Mouse (Mus musculus) liver, embryonic 11.5 days (tissue): ENCODE results near the gene Klf1. TPM values are rescaled to one million over a fixed set of nuclear protein-coding genes. Genes with fewer than 3 reads are reported as not detected.

Experiments used
- ATAC-seq: fragments of 200-750 bp; cut with Nextera tagmentation; replicated peaks from 2 replicates; pipeline ENCODE4 v1.8.0; 2017; ENCODE audit warnings: moderate number of reproducible peaks, mild to moderate bottlenecking, moderate TSS enrichment, moderate library complexity; ENCODE audit not compliant: low FRiP score
- DNase-seq: peaks from one replicate; pipeline ENCODE4 v3.0.0-alpha.2; 2017; ENCODE audit warnings: low spot score
- H3K27ac ChIP-seq: fragments of 300-500 bp; sonication (generic); 2 replicates; pipeline ENCODE4 v1.5.1; 2014; ENCODE audit warnings: mild to moderate bottlenecking, low read depth, low read length, control low read depth
- H3K27me3 ChIP-seq: fragments of 300-500 bp; sonication (generic); replicated peaks from 2 replicates; pipeline ENCODE4 v1.6.1; 2014; ENCODE audit warnings: low read length, mixed read lengths; ENCODE audit not compliant: control insufficient read depth, insufficient read depth
- H3K36me3 ChIP-seq: fragments of 300-500 bp; sonication (generic); 2 replicates; pipeline ENCODE4 v1.6.1; 2014; ENCODE audit warnings: mild to moderate bottlenecking, low read length, moderate library complexity, mixed read lengths; ENCODE audit not compliant: control insufficient read depth, insufficient read depth
- H3K4me1 ChIP-seq: fragments of 300-500 bp; sonication (generic); replicated peaks from 2 replicates; pipeline ENCODE4 v1.6.1; 2014; ENCODE audit warnings: low read length, mixed read lengths; ENCODE audit not compliant: control insufficient read depth, insufficient read depth
- H3K4me2 ChIP-seq: fragments of 300-500 bp; sonication (generic); 2 replicates; pipeline ENCODE4 v1.6.1; 2014; ENCODE audit warnings: mild to moderate bottlenecking, control low read depth, moderate library complexity
- H3K4me3 ChIP-seq: fragments of 300-500 bp; sonication (generic); 2 replicates; pipeline ENCODE4 v1.5.1; 2014; ENCODE audit warnings: low read depth, low read length, control low read depth
- H3K9ac ChIP-seq: fragments of 300-500 bp; sonication (generic); 2 replicates; pipeline ENCODE4 v1.6.1; 2014; ENCODE audit warnings: low read depth, low read length, control low read depth
- H3K9me3 ChIP-seq: fragments of 300-500 bp; sonication (generic); 2 replicates; pipeline ENCODE4 v1.6.1; 2016; ENCODE audit warnings: low read length, inconsistent platforms, mixed read lengths; ENCODE audit not compliant: control insufficient read depth
- WGBS: fragments of 180-500 bp; shearing (Covaris S2); extraction: QIAGEN DNeasy Blood & Tissue Kit; methylation state at CpG from one replicate; pipeline ENCODE4 v1.1.7; 2014; 5-methylcytosine and 5-hydroxymethylcytosine counted together
- polyA plus RNA-seq: library from polyadenylated mRNA; unstranded; fragments of >200 nt; fragmentation: Nextera tagmentation; extraction: Ambion mirVana; gene quantifications from 2 replicates; pipeline ENCODE4 v1.2.1, GENCODE M21; 2014

Klf1 gene
- polyA plus RNA-seq, result 458 and 504 TPM in 2 replicates

DNA sequence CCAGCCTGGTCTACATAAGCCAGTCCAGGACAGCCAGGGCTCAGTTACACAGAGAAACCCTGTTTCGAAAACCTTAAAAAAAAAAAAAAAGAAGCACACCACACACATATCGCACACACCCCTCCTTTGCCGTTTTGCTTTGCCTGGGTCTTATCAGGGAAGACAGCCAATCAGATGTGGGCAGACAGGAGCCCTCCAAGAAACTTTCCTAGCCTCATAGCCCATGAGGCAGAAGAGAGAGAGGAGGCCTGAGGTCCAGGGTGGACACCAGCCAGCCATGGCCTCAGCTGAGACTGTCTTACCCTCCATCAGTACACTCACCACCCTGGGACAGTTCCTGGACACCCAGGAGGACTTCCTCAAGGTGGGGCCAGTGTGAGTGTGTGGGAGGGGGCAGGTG, at the start of gene Klf1:
TSS of gene Klf1 (plus strand) at position 177 of the 400 bp plus-strand sequence.
- peak; percentile 80 for ATAC-seq
- peaks cover 32% of the 10 kb centered on the region for H3K4me1 ChIP-seq

DNA sequence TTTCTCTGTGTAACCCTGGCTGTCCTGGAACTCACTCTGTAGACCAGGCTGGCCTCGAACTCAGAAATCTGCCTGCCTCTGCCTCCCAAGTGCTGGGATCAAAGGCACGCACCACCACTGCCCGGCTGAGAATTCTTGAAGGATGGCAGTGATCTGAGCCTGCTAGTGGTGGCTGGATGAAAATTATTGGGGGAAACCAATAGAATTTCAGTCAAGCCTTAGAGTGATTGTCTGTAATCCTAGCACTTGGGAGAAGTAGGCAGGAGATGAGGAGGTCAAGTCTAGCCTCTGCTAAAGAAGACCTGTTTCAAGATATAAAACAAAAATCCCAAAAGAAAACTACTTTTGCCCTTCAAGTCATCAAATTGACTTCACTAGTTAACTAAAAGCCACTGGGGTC, 45.3 kb upstream of the Klf1 start:
- no peaks in the 10 kb centered on the region for H3K9me3 ChIP-seq
- H3K27me3 ChIP-seq, result no peaks in the 10 kb centered on the region
- ATAC-seq, result peak; percentile 29
- H3K27ac ChIP-seq, result no peak overlapping the region
- peaks cover 12% of the 10 kb centered on the region for H3K4me1 ChIP-seq
- DNase-seq, result no peak
- H3K36me3 ChIP-seq, result peaks cover 17% of the 10 kb centered on the region
- 83% methylated on average over 3 of the region's 3 CpGs for WGBS
- H3K4me2 ChIP-seq, result no peak overlapping the region; the same call in 1 of the 2 replicates
- peak overlapping the region; percentile 95 for H3K4me3 ChIP-seq
- H3K9ac ChIP-seq, result no peak overlapping the region

More for the DNA sequence above, at the start of gene Klf1:
- Histone ChIP-seq H3K9ac (peak within 1 kb of the TSS; percentile 99), H3K4me3 (peak within 1 kb of the TSS; percentile 93), H3K36me3 (peaks cover 12% of the 10 kb centered on the region; the same call in 1 of the 2 replicates), H3K27me3 (no peaks in the 10 kb centered on the region), H3K4me2 (peak within 1 kb of the TSS; percentile 96), H3K9me3 (no peaks in the 10 kb centered on the region), H3K27ac (peak within 1 kb of the TSS; percentile 99)
- WGBS, result 36% methylated on average over 3 of the region's 3 CpGs
- DNase-seq, result peak; percentile 49

DNA sequence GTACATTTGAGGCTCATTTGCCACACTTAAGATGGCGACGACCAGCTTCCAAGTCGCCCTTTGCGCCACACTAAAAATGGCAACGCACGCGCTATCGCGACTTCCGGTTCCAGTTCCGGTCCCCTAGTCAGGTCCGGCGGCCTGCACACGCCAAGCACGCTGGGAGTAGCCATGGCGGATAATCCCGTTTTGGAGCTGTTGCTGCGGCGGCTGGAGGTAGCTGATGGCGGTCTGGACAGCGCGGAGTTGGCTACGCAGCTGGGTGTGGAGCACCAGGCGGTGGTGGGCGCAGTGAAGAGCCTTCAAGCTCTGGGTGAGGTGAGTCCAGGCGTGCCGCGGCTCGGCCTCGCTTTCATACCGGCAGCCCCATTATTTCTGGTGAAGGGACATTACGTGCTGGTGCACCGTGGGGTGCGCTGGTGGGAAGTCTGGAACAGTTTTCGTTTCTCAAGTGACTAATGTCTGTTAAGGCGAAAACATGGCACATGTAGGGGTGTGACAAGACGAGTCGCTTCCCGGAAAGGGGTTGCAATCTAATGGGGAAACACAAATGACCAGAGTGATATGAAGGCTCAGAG, 44.8 kb upstream of the Klf1 start, which contains the start of gene Farsa:
TSS of gene Farsa (plus strand) at position 126 of the 578 bp plus-strand sequence.
- WGBS, result under 1% methylated on average over 39 of the region's 39 CpGs
- H3K27ac ChIP-seq, result peak within 1 kb of the TSS; percentile 90
- ATAC-seq, result peak; percentile 91

DNA sequence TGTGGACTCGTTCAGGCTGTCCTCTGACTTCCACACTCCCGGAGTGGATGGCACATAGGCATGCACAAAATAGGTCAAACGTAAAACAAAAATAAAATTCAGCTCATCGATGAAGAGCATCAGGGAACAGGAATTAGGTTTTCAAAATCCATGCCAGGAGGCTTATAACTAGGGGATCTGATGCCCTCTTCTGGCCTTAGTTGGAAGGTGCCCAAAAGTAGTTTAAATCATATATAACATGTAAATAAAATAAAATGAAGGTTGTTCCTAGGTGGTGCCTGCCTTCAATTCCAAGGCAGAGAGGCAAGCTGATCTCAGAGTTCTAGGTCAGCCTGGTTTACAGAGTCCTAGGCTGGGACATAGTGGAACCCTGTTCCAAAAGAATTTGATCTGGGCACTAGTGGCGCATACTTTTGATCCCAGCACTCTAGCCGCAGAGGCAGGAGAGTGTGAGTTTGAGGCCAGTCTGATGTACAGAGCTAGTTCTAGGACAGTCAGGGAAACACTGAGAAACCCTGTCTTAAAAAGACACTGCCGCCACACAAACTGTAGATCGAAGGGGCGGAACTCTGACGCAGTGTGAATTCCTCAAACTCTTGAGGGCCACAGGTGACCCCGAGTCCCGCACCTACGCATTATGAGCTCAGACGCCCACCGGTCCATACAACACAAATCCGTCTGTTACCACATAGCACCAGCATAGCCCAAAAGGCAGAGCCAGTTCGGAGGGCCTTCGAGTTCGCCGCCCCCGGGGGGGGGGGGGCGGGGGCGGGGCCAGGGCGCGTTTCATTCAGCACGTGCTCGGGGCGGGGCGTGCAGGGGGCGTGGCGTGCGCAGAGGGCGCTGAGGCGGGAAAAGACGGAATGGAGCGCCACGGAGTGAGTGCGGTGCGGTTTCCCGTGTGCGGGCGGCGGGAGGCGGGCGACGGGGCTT, 30.1 kb upstream of the Klf1 start, which contains the start of gene Syce2:
TSS of gene Syce2 (plus strand) at position 736 of the 933 bp plus-strand sequence.
- peaks cover 26% of the 10 kb centered on the region for H3K4me1 ChIP-seq

More for the DNA sequence above, 44.8 kb upstream of the Klf1 start, which contains the start of gene Farsa:
- peak within 1 kb of the TSS; percentile 95 for H3K4me3 ChIP-seq
- H3K27me3 ChIP-seq, result no peaks in the 10 kb centered on the region
- peak; percentile 91 for DNase-seq
- peaks cover 12% of the 10 kb centered on the region for H3K4me1 ChIP-seq
- H3K36me3 ChIP-seq, result peaks cover 21% of the 10 kb centered on the region
- peak within 1 kb of the TSS; percentile 91 for H3K4me2 ChIP-seq
- H3K9ac ChIP-seq, result peak within 1 kb of the TSS; percentile 98
- H3K9me3 ChIP-seq, result no peaks in the 10 kb centered on the region

DNA sequence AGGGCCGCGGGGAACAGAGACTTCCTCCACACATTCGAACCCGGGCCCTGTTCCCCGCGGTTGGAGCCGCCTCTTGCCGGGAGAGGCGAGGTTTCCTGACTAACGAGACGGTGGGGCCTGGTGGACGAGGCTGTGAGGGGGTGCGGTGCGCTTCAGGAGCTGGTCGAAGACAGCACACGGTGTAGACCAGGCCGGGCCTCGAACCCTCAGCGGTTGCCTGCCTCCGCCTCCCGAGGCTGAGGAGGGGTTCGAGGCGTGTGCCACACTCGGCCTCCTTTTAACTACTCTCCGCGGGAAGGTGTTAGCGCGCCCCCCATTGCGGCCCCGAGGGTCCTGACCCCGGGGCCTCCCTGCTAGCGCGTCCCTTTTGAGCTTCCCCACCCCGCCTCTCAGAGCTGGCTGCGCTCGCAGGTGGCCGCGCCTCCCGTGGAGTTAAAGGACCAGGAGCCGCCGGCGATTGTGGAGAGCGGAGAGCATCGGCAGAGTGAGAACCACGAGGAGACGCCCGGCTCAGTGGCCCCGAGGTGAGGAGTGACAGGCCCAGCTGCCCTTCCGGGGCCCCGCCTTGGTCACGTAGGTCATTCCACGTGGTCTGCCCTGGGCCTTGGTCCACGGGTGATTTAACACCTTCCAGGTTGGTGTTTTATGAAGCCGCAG, 29.3 kb upstream of the Klf1 start:
- H3K4me3 ChIP-seq, result peak overlapping the region; percentile 55
- H3K27ac ChIP-seq, result peak overlapping the region; percentile 80
- H3K4me1 ChIP-seq, result peaks cover 29% of the 10 kb centered on the region
- H3K9ac ChIP-seq, result peak overlapping the region; percentile 68
- DNase-seq (peak; percentile 53), ATAC-seq (peak; percentile 67)
- H3K9me3 ChIP-seq, result no peaks in the 10 kb centered on the region
- peaks cover 14% of the 10 kb centered on the region for H3K36me3 ChIP-seq
- no peaks in the 10 kb centered on the region for H3K27me3 ChIP-seq
- 3% methylated on average over 54 of the region's 54 CpGs for WGBS
- H3K4me2 ChIP-seq, result peak overlapping the region; percentile 99

More for the DNA sequence above, 30.1 kb upstream of the Klf1 start, which contains the start of gene Syce2:
- H3K4me2 ChIP-seq, result peak within 1 kb of the TSS; percentile 99
- H3K27me3 ChIP-seq, result no peaks in the 10 kb centered on the region
- no peaks in the 10 kb centered on the region for H3K9me3 ChIP-seq
- H3K4me3 ChIP-seq, result peak within 1 kb of the TSS; percentile 55
- peaks cover 17% of the 10 kb centered on the region for H3K36me3 ChIP-seq
- H3K27ac ChIP-seq, result peak within 1 kb of the TSS; percentile 80
- ATAC-seq, result peak; percentile 78
- peak; percentile 86 for DNase-seq
- 11% methylated on average over 43 of the region's 46 CpGs for WGBS
- H3K9ac ChIP-seq, result peak within 1 kb of the TSS; percentile 68

DNA sequence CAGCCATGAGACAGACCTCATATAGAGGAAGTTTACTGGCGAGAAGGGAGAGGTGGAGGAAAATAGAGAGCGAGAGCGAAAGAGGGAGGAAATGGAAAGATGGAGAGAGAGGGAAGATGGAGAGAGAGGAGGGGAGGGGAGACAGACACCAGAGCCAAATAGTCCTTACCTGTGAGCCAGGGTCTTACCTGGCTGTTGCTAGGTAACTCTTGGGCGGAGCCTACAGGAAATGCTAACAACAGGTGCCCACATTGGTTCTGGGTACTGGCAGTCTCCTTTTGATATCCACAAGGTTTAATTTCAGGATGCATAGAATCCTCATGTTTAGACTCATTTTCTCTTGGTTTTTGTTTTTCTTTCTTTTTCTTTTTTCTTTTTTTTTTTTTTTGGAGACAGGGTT, 28.7 kb upstream of the Klf1 start:
- ATAC-seq, result no peak
- peaks cover 29% of the 10 kb centered on the region for H3K4me1 ChIP-seq

DNA sequence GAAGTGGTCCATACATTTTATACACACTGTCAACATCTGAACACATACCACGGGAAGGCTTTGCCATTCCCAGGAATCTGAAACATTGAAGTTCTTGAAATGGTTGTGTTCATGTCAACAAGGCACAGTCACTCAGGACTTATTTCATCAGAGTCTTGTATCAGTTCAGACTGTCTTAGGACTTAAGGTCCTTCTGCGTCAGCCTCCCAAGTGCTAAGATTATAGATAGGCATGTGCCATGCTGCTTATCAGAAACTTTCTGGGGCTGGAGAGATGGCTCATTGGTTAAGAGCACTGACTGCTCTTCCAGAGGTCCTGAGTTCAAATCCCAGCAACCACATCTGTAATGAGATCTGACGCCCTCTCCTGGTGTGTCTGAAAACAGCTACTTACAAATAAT, 27.4 kb upstream of the Klf1 start:
- H3K9ac ChIP-seq, result no peak overlapping the region
- no peak overlapping the region; the same call in 1 of the 2 replicates for H3K4me2 ChIP-seq
- no peak overlapping the region for H3K4me3 ChIP-seq
- peaks cover 29% of the 10 kb centered on the region for H3K4me1 ChIP-seq
- no peak for DNase-seq
- no peaks in the 10 kb centered on the region for H3K27me3 ChIP-seq
- no peak for ATAC-seq
- H3K9me3 ChIP-seq, result no peaks in the 10 kb centered on the region
- H3K36me3 ChIP-seq, result 0 out of 2 replicates have a peak, but pooled peaks cover 2% of the 10 kb centered on the region
- H3K27ac ChIP-seq, result peak overlapping the region; percentile 43; the same call in 1 of the 2 replicates
- WGBS, result 69% methylated on average over 3 of the region's 3 CpGs

More for the DNA sequence above, 28.7 kb upstream of the Klf1 start:
- 72% methylated on average over 4 of the region's 4 CpGs for WGBS
- H3K27ac ChIP-seq, result no peak overlapping the region
- H3K4me3 ChIP-seq, result peak overlapping the region; percentile 55
- peak overlapping the region; percentile 99 for H3K4me2 ChIP-seq
- peaks cover 8% of the 10 kb centered on the region for H3K36me3 ChIP-seq
- no peaks in the 10 kb centered on the region for H3K9me3 ChIP-seq
- no peak for DNase-seq
- no peaks in the 10 kb centered on the region for H3K27me3 ChIP-seq
- peak overlapping the region; percentile 68 for H3K9ac ChIP-seq
